Mouse (Mus musculus): ENCODE results near the gene Tekt3. TPM values are rescaled to one million over a fixed set of nuclear protein-coding genes. Genes with fewer than 3 reads are reported as not detected.

The Tekt3 gene
- total and polyA plus RNA-seq, 3 experiments, result not detected

- Histone ChIP-seq H3K27me3 (ENCODE audit: control insufficient read depth, insufficient read depth, low read length) (no peaks in the 10 kb centered on the region), H3K27ac (peak overlapping the region; percentile 74), H3K4me1 (ENCODE audit: control insufficient read depth, insufficient read depth, low read length) (peaks cover 21% of the 10 kb centered on the region), H3K79me2 (replicated peaks; ENCODE audit: control insufficient read depth, insufficient read depth, low read length) (no peaks in the 10 kb centered on the region; the same call in 1 of the 2 replicates), H3K36me3 (ENCODE audit: control insufficient read depth, insufficient read depth, low read length) (peaks cover 10% of the 10 kb centered on the region), H3K9ac (ENCODE audit: low read depth, low read length) (no peak overlapping the region), H3K4me3 (peak overlapping the region; percentile 15; the same call in 1 of the 2 replicates)
- WGBS, result 0% methylated on average over 8 of the region's 8 CpGs
- TF ChIP-seq CTCF (IDR thresholded peaks at IDR 0.05) (no peak; the same call in 1 of the 2 replicates), EP300 (IDR thresholded peaks at IDR 0.05; ENCODE audit: insufficient read depth, low read depth, low read length) (peak; percentile 98)
- peak; percentile 93 to 96 for DNase-seq
- intact Hi-C loops (cut with DNase I), result loop anchor here (1.0 to 10.0 kb wide), 3 partner anchors 37 to 391 kb away; no protein-coding TSS in a partner anchor
Measured at GRCm38 (mm10) chr11:63135622-63136021, 74.2 kb downstream of the Tekt3 start.

GRCm38 (mm10) chr11:63136205-63136604 lies 74.8 kb downstream of the Tekt3 start:
- WGBS, result 3% methylated on average over 6 of the region's 6 CpGs
- intact Hi-C loops (cut with DNase I), result loop anchor here (5.0 to 10.0 kb wide), 2 partner anchors 36 to 391 kb away; no protein-coding TSS in a partner anchor
- peak overlapping the region; percentile 74 for H3K27ac ChIP-seq
- H3K27me3 ChIP-seq (ENCODE audit: control insufficient read depth, insufficient read depth, low read length), result no peaks in the 10 kb centered on the region
- H3K36me3 ChIP-seq (ENCODE audit: control insufficient read depth, insufficient read depth, low read length), result peaks cover 10% of the 10 kb centered on the region
- peaks cover 20% of the 10 kb centered on the region for H3K4me1 ChIP-seq (ENCODE audit: control insufficient read depth, insufficient read depth, low read length)
- DNase-seq, result peak; percentile 78 to 84
- peak overlapping the region; percentile 15; the same call in 1 of the 2 replicates for H3K4me3 ChIP-seq
- no peaks in the 10 kb centered on the region; the same call in 1 of the 2 replicates for H3K79me2 ChIP-seq (replicated peaks; ENCODE audit: control insufficient read depth, insufficient read depth, low read length)
- no peak overlapping the region for H3K9ac ChIP-seq (ENCODE audit: low read depth, low read length)
- no peak for TF ChIP-seq POLR2A (IDR thresholded peaks at IDR 0.05; ENCODE audit: insufficient read depth, low read depth, low read length)
- TF ChIP-seq EP300 (IDR thresholded peaks at IDR 0.05; ENCODE audit: insufficient read depth, low read depth, low read length), result peak; percentile 92
- no peak for TF ChIP-seq CTCF (IDR thresholded peaks at IDR 0.05)

GRCm38 (mm10) chr11:63136836-63137416 lies 75.5 kb downstream of the Tekt3 start:
- TF ChIP-seq CTCF (IDR thresholded peaks at IDR 0.05) (no peak), EP300 (IDR thresholded peaks at IDR 0.05; ENCODE audit: insufficient read depth, low read depth, low read length) (no peak), POLR2A (IDR thresholded peaks at IDR 0.05; ENCODE audit: insufficient read depth, low read depth, low read length) (no peak)
- Histone ChIP-seq H3K36me3 (ENCODE audit: control insufficient read depth, insufficient read depth, low read length) (peaks cover 10% of the 10 kb centered on the region), H3K27ac (peak overlapping the region; percentile 74), H3K4me1 (ENCODE audit: control insufficient read depth, insufficient read depth, low read length) (peaks cover 20% of the 10 kb centered on the region), H3K79me2 (replicated peaks; ENCODE audit: control insufficient read depth, insufficient read depth, low read length) (no peaks in the 10 kb centered on the region; the same call in 1 of the 2 replicates), H3K9ac (ENCODE audit: low read depth, low read length) (no peak overlapping the region), H3K27me3 (ENCODE audit: control insufficient read depth, insufficient read depth, low read length) (no peaks in the 10 kb centered on the region), H3K4me3 (no peak overlapping the region)
- intact Hi-C loops (cut with DNase I), result loop anchor here (5.0 to 10.0 kb wide), 2 partner anchors 35 to 392 kb away; no protein-coding TSS in a partner anchor
- WGBS, result 86% methylated on average over 4 of the region's 4 CpGs
- DNase-seq, result no peak

GRCm38 (mm10) chr11:63138739-63139138 lies 77.3 kb downstream of the Tekt3 start:
- Histone ChIP-seq H3K4me1 (ENCODE audit: control insufficient read depth, insufficient read depth, low read length) (peaks cover 24% of the 10 kb centered on the region), H3K27ac (no peak overlapping the region), H3K9ac (ENCODE audit: low read depth, low read length) (no peak overlapping the region), H3K79me2 (replicated peaks; ENCODE audit: control insufficient read depth, insufficient read depth, low read length) (no peaks in the 10 kb centered on the region; the same call in 1 of the 2 replicates), H3K36me3 (ENCODE audit: control insufficient read depth, insufficient read depth, low read length) (peaks cover 14% of the 10 kb centered on the region), H3K4me3 (no peak overlapping the region), H3K27me3 (ENCODE audit: control insufficient read depth, insufficient read depth, low read length) (no peaks in the 10 kb centered on the region)
- no peak for DNase-seq
- intact Hi-C loops (cut with DNase I), result loop anchor here (5.0 to 10.0 kb wide), 2 partner anchors 34 to 394 kb away; no protein-coding TSS in a partner anchor
- TF ChIP-seq EP300 (IDR thresholded peaks at IDR 0.05; ENCODE audit: insufficient read depth, low read depth, low read length) (no peak), POLR2A (IDR thresholded peaks at IDR 0.05; ENCODE audit: insufficient read depth, low read depth, low read length) (no peak), CTCF (IDR thresholded peaks at IDR 0.05) (no peak)
- 57% methylated on average over 3 of the region's 3 CpGs for WGBS

GRCm38 (mm10) chr11:63142311-63142710 lies 80.9 kb downstream of the Tekt3 start:
- no peak for TF ChIP-seq POLR2A (IDR thresholded peaks at IDR 0.05; ENCODE audit: insufficient read depth, low read depth, low read length)
- no peak for TF ChIP-seq EP300 (IDR thresholded peaks at IDR 0.05; ENCODE audit: insufficient read depth, low read depth, low read length)
- TF ChIP-seq CTCF (IDR thresholded peaks at IDR 0.05), result no peak
- Histone ChIP-seq H3K36me3 (ENCODE audit: control insufficient read depth, insufficient read depth, low read length) (peaks cover 14% of the 10 kb centered on the region), H3K4me1 (ENCODE audit: control insufficient read depth, insufficient read depth, low read length) (peaks cover 10% of the 10 kb centered on the region), H3K79me2 (replicated peaks; ENCODE audit: control insufficient read depth, insufficient read depth, low read length) (no peaks in the 10 kb centered on the region; the same call in 1 of the 2 replicates), H3K9ac (ENCODE audit: low read depth, low read length) (no peak overlapping the region), H3K27me3 (ENCODE audit: control insufficient read depth, insufficient read depth, low read length) (no peaks in the 10 kb centered on the region), H3K27ac (no peak overlapping the region; the same call in 1 of the 2 replicates), H3K4me3 (no peak overlapping the region)
- no peak for DNase-seq
- 76% methylated on average over 5 of the region's 5 CpGs for WGBS
- intact Hi-C loops (cut with DNase I), result no loop called here

- H3K27ac ChIP-seq, result no peak overlapping the region; the same call in 1 of the 2 replicates
- no peaks in the 10 kb centered on the region for H3K27me3 ChIP-seq (ENCODE audit: control insufficient read depth, insufficient read depth, low read length)
- intact Hi-C loops (cut with DNase I), result no loop called here
- peaks cover 14% of the 10 kb centered on the region for H3K36me3 ChIP-seq (ENCODE audit: control insufficient read depth, insufficient read depth, low read length)
- TF ChIP-seq POLR2A (IDR thresholded peaks at IDR 0.05; ENCODE audit: insufficient read depth, low read depth, low read length) (no peak), CTCF (IDR thresholded peaks at IDR 0.05) (no peak), EP300 (IDR thresholded peaks at IDR 0.05; ENCODE audit: insufficient read depth, low read depth, low read length) (no peak)
- no peaks in the 10 kb centered on the region; the same call in 1 of the 2 replicates for H3K79me2 ChIP-seq (replicated peaks; ENCODE audit: control insufficient read depth, insufficient read depth, low read length)
- no peak overlapping the region for H3K9ac ChIP-seq (ENCODE audit: low read depth, low read length)
- H3K4me3 ChIP-seq, result no peak overlapping the region
- 79% methylated on average over 4 of the region's 4 CpGs for WGBS
- peaks cover 10% of the 10 kb centered on the region for H3K4me1 ChIP-seq (ENCODE audit: control insufficient read depth, insufficient read depth, low read length)
- no peak for DNase-seq
Measured at GRCm38 (mm10) chr11:63142816-63143215, 81.4 kb downstream of the Tekt3 start.
